Mouse (Mus musculus) urinary bladder, postnatal 36 days (tissue): ENCODE results near the gene Sectm1b.

Source experiments
- DNase-seq, 2 experiments: peaks; one replicate each; pipeline ENCODE4 v3.0.0; 2022; ENCODE audit warnings: low spot score in 2 of 2, mixed read lengths in 1 of 2

The Sectm1b gene

DNA sequence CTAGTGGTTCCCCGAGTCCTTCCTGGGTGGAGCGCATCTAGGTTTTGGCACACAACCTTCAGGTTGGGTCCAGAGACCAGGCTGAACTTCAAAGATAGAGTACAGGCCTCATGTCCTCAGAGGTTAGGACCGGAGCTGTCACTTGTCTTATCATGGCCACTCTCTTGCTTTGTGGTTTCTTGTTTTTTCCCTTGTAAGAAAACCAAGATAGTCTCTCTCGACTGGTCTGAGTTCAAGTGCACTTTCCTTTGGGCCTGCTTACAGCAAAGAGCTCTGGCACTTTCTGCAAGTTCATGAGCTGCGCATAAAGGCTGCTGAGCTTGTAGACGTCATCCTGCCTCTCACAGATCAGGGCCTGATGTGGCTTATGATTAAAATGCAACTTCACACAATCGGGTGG is 36.1 kb downstream of the Sectm1b start:
- DNase-seq = no peak

- DNase-seq = no peak
These were observed 39.2 kb downstream of the Sectm1b start for GRCm38 (mm10) chr11:121024163-121024562.

DNA sequence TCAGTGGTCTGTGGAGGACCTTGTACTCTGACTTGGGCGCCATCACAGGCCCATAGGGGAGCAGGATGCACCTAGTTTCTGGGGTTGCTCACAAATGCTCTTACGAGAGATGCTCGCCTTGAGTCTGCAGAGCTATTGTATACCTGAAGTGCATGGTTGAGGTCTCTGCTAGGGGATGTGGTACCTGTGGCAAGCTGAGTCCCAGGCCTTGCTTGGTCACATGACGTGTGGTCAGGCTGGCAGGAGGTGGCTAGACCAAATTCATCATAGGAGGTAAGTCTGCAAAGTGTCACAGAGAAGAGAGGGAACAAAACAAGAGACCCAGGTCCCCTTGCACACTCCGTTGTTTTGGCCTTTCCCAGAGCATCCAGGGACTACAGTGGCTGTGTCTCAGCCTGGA is 43.9 kb downstream of the Sectm1b start:
- DNase-seq = no peak

- DNase-seq = peak; percentile 41 to 66
These were observed 45.7 kb downstream of the Sectm1b start for GRCm38 (mm10) chr11:121017703-121018102.

DNA sequence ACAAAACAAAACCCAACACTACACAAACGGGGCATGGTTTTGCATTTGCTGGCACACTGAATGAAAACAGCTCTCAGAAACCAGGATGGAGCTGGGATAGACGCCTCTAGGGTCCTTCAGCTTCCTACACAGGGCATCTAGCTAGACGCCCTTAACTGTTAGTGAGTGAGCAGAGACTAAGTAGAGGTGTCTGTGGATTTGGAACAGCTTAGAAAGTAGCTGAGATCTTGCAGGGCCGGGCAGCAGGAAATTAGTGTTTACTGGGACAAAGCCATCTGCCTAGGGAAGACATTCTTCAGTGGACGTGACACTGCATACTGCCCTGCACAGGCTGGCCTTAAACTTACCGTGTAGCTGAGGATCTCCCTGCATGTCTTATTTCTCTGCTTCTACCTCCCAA is 47.9 kb downstream of the Sectm1b start:
- no peak for DNase-seq

GRCm38 (mm10) chr11:121014896-121015300 is 48.5 kb downstream of the Sectm1b start:
- DNase-seq = peak in 1 of 2 experiments; percentile 37

DNA sequence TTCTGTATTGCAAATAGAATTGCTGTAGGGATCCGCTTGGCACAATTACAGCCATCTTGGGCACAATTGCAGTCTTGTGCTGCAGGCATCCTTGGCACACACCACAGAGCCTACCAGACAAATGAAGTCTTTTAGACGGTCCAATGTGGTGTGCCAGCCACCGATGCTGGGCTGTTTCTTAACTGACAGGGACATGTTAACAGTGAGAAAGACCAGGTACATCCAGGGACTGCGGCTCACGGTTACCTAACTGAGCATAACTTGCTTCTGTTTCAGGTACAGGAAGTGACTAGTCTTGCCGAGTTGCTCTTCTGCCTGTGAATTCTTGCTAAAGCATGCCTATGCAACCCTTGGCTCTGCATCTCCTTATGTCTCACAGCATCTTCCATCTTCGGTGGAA is 49.7 kb downstream of the Sectm1b start:
- DNase-seq = no peak

- DNase-seq = no peak
These were observed 53.2 kb downstream of the Sectm1b start for GRCm38 (mm10) chr11:121010044-121010755.

- no peak for DNase-seq
These were observed 57.2 kb downstream of the Sectm1b start for GRCm38 (mm10) chr11:121006184-121006583.

GRCm38 (mm10) chr11:121004281-121004680 is 59.1 kb downstream of the Sectm1b start:
- no peak for DNase-seq
